Mouse (Mus musculus) ES-Bruce4 (cell line): Measurements from ENCODE around the gene Vezt. TPM values are rescaled to one million over a fixed set of nuclear protein-coding genes. Genes with fewer than 3 reads are reported as not detected.

Experiments used
- H3K27ac ChIP-seq: 2 replicates; pipeline ENCODE4 v1.5.1; 2012; ENCODE audit warnings: low read length, inconsistent platforms; ENCODE audit not compliant: insufficient read depth
- H3K27me3 ChIP-seq: 2 replicates; pipeline ENCODE4 v1.6.1; 2012; ENCODE audit warnings: mild to moderate bottlenecking, low read length, inconsistent platforms; ENCODE audit not compliant: control insufficient read depth, poor library complexity, insufficient read depth, severe bottlenecking
- H3K36me3 ChIP-seq: 2 replicates; pipeline ENCODE4 v1.6.1; 2012; ENCODE audit warnings: inconsistent platforms, mild to moderate bottlenecking, low read length, moderate library complexity; ENCODE audit not compliant: control insufficient read depth, poor library complexity, insufficient read depth, severe bottlenecking
- H3K4me1 ChIP-seq: one replicate; pipeline ENCODE4 v1.8.1; 2011; ENCODE audit warnings: low read length; ENCODE audit not compliant: control insufficient read depth, insufficient read depth
- H3K4me3 ChIP-seq: 2 replicates; pipeline ENCODE4 v1.5.1; 2011; ENCODE audit warnings: low read depth, mild to moderate bottlenecking, low read length
- H3K9ac ChIP-seq: 2 replicates; pipeline ENCODE4 v1.6.1; 2012; ENCODE audit warnings: low read depth, mild to moderate bottlenecking, inconsistent platforms; ENCODE audit not compliant: poor library complexity, severe bottlenecking
- H3K9me3 ChIP-seq: replicated peaks from 2 replicates; pipeline ENCODE4 v1.6.1; 2012; ENCODE audit warnings: mild to moderate bottlenecking, low read length, inconsistent platforms; ENCODE audit not compliant: control insufficient read depth, poor library complexity, insufficient read depth, severe bottlenecking
- CTCF ChIP-seq: IDR thresholded peaks from one replicate; pipeline ENCODE4 v1.8.1; 2011; ENCODE audit warnings: low read depth, low read length
- EP300 ChIP-seq: IDR thresholded peaks from 2 replicates; pipeline ENCODE4 v1.6.1; 2011; ENCODE audit warnings: low read depth, low read length; ENCODE audit not compliant: insufficient read depth
- POLR2A ChIP-seq: IDR thresholded peaks from one replicate; pipeline ENCODE4 v1.8.1; 2011; ENCODE audit warnings: low read length; ENCODE audit not compliant: insufficient read depth
- polyA plus RNA-seq: library from polyadenylated mRNA; stranded (reverse); fragments of >200 nt; gene quantifications from 2 replicates; pipeline ENCODE4 v1.2.4, GENCODE M21; 2011; ENCODE audit warnings: low read depth; ENCODE audit not compliant: missing spikeins, insufficient read depth, insufficient read length

Gene Vezt
- polyA plus RNA-seq, 1 experiment = 17.3 TPM

GRCm38 (mm10) chr10:94000223-94000622 lies 35.4 kb downstream of the Vezt start:
- Histone ChIP-seq H3K27me3 (no peaks in the 10 kb centered on the region), H3K4me1 (no peaks in the 10 kb centered on the region), H3K9me3 (peaks cover 2% of the 10 kb centered on the region; the same call in 1 of the 2 replicates), H3K4me3 (no peak overlapping the region), H3K27ac (no peak overlapping the region), H3K9ac (no peak overlapping the region), H3K36me3 (peaks cover 5% of the 10 kb centered on the region; the same call in 1 of the 2 replicates)
- no peak for TF ChIP-seq POLR2A
- TF ChIP-seq EP300 = no peak
- no peak for TF ChIP-seq CTCF

- H3K4me3 ChIP-seq = no peak overlapping the region
- H3K27ac ChIP-seq = no peak overlapping the region
- TF ChIP-seq CTCF = no peak
- TF ChIP-seq EP300 = no peak
- no peak for TF ChIP-seq POLR2A
- peaks cover 5% of the 10 kb centered on the region; the same call in 1 of the 2 replicates for H3K36me3 ChIP-seq
- H3K9me3 ChIP-seq = peaks cover 2% of the 10 kb centered on the region; the same call in 1 of the 2 replicates
- H3K9ac ChIP-seq = no peak overlapping the region
- no peaks in the 10 kb centered on the region for H3K4me1 ChIP-seq
- H3K27me3 ChIP-seq = no peaks in the 10 kb centered on the region
These were observed 36.3 kb downstream of the Vezt start for GRCm38 (mm10) chr10:93999357-93999756.

- Histone ChIP-seq H3K9me3 (no peaks in the 10 kb centered on the region), H3K27me3 (no peaks in the 10 kb centered on the region), H3K36me3 (peaks cover 5% of the 10 kb centered on the region; the same call in 1 of the 2 replicates), H3K4me3 (no peak overlapping the region), H3K4me1 (no peaks in the 10 kb centered on the region), H3K9ac (no peak overlapping the region), H3K27ac (no peak overlapping the region)
- TF ChIP-seq POLR2A = no peak
- TF ChIP-seq EP300 = no peak
- TF ChIP-seq CTCF = no peak
These were observed 40.5 kb downstream of the Vezt start for GRCm38 (mm10) chr10:93995100-93995499.

GRCm38 (mm10) chr10:93994136-93994535 lies 41.5 kb downstream of the Vezt start:
- TF ChIP-seq CTCF = no peak
- TF ChIP-seq EP300 = no peak
- no peak for TF ChIP-seq POLR2A
- H3K27ac ChIP-seq = no peak overlapping the region
- H3K36me3 ChIP-seq = peaks cover 5% of the 10 kb centered on the region; the same call in 1 of the 2 replicates
- no peaks in the 10 kb centered on the region for H3K4me1 ChIP-seq
- H3K9me3 ChIP-seq = no peaks in the 10 kb centered on the region
- no peak overlapping the region for H3K4me3 ChIP-seq
- H3K9ac ChIP-seq = no peak overlapping the region
- H3K27me3 ChIP-seq = no peaks in the 10 kb centered on the region

GRCm38 (mm10) chr10:93985357-93985756 lies 50.3 kb downstream of the Vezt start:
- Histone ChIP-seq H3K4me1 (peaks cover 1% of the 10 kb centered on the region), H3K36me3 (peaks cover 4% of the 10 kb centered on the region; the same call in 1 of the 2 replicates), H3K27ac (no peak overlapping the region), H3K4me3 (no peak overlapping the region), H3K9me3 (no peaks in the 10 kb centered on the region), H3K27me3 (no peaks in the 10 kb centered on the region), H3K9ac (no peak overlapping the region)
- TF ChIP-seq CTCF (no peak), POLR2A (no peak), EP300 (no peak)

GRCm38 (mm10) chr10:93969306-93969705 lies 66.3 kb downstream of the Vezt start:
- Histone ChIP-seq H3K9me3 (no peaks in the 10 kb centered on the region), H3K27me3 (no peaks in the 10 kb centered on the region), H3K36me3 (no peaks in the 10 kb centered on the region), H3K4me1 (no peaks in the 10 kb centered on the region), H3K4me3 (no peak overlapping the region), H3K9ac (no peak overlapping the region), H3K27ac (no peak overlapping the region)
- TF ChIP-seq CTCF = no peak
- 0 out of 2 replicates have a peak, but pooled peaks have one; percentile 19 for TF ChIP-seq EP300

- no peak overlapping the region for H3K9ac ChIP-seq
- H3K27me3 ChIP-seq = no peaks in the 10 kb centered on the region
- H3K4me1 ChIP-seq = no peaks in the 10 kb centered on the region
- no peaks in the 10 kb centered on the region for H3K36me3 ChIP-seq
- H3K4me3 ChIP-seq = no peak overlapping the region
- no peaks in the 10 kb centered on the region for H3K9me3 ChIP-seq
- no peak overlapping the region for H3K27ac ChIP-seq
- TF ChIP-seq EP300 (no peak), POLR2A (no peak), CTCF (no peak)
These were observed 68.1 kb downstream of the Vezt start for GRCm38 (mm10) chr10:93967486-93967885.
